Mouse (Mus musculus) brain, embryonic 14.5 days (tissue): ENCODE results near the gene 9530077C05Rik.

Experiments
- CTCF ChIP-seq: fragments of 200-500 bp; IDR thresholded peaks from 2 replicates; pipeline ENCODE4 v1.5.1; 2012; ENCODE audit warnings: inconsistent platforms, mild to moderate bottlenecking, moderate library complexity, borderline replicate concordance; ENCODE audit not compliant: insufficient read depth, insufficient read length; ENCODE audit errors: extremely low read depth
- POLR2A ChIP-seq: fragments of 200-500 bp; IDR thresholded peaks from 2 replicates; pipeline ENCODE4 v1.6.1; 2012; ENCODE audit warnings: mild to moderate bottlenecking, inconsistent platforms, borderline replicate concordance; ENCODE audit not compliant: poor library complexity, insufficient read depth, insufficient read length, severe bottlenecking; ENCODE audit errors: extremely low read depth

DNA sequence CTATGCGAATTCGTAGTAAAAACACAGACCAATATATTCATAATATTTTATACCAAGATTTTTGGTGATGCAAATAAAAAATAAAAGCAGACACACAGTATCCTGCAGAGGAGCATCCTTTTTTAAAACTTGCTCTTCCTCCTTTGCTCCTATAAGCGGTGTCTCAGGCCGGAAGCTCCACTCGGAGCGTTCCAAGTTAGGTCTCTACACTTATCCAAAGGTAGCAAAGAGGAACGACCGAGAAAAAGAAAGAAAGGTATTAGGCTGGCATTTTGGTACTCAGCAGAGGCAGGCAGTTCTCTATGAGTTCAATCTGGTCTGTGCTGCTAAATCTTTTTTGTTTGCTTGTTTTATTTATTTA is 57.6 kb downstream of the 9530077C05Rik start:
- TF ChIP-seq POLR2A (no peak), CTCF (no peak)
